Mouse (Mus musculus) thymus, postnatal 10 days (tissue): ENCODE data around the gene Gm17268.

ENCODE experiments used
- DNase-seq, 2 experiments: peaks; one replicate each; pipeline ENCODE4 v3.0.0; 2021; ENCODE audit warnings: low spot score in 2 of 2

Gm17268 gene

GRCm38 (mm10) chr11:82038535-82038934 lies at the start of gene Gm17268:
Gm17268 (minus strand) TSS chr11:82038562.
- no peak for DNase-seq

DNA sequence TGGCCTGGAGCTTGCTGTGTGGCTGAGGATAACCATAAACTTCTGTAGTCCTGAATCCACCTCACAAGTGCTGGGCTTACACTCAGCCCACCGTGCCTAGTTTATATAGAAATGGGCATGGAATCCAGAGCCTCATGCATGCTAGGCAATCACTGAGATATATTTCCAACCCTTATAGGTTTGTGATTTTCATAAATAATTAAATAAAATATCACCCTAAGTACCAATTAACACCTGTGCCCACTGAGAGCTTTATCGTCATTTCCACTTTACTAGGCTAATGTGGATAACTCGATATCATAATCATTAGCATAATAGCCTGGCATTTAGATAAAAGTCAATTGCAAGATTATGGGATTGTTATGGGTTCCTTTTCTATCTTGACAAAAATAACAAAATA lies 46.0 kb upstream of the Gm17268 start:
- no peak for DNase-seq

DNA sequence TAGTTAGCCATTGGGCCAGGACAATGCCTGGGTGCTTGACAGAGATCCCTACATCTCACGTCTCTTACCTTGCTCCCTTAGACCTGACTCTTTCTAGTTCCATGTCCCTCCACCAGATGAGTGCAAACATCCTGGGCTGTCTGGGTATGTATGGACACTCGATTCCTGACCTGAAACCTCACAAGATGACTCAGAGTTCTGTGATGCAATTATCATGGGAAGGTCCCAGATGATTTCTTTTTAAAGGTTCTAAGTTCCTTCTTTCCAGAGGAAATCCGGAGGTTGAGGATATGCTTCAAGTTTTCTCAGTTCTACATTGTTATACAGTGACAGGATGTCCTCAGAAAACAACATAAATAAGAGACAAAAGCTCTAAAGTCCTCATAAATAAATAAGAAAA lies 42.5 kb upstream of the Gm17268 start:
- DNase-seq = no peak

DNA sequence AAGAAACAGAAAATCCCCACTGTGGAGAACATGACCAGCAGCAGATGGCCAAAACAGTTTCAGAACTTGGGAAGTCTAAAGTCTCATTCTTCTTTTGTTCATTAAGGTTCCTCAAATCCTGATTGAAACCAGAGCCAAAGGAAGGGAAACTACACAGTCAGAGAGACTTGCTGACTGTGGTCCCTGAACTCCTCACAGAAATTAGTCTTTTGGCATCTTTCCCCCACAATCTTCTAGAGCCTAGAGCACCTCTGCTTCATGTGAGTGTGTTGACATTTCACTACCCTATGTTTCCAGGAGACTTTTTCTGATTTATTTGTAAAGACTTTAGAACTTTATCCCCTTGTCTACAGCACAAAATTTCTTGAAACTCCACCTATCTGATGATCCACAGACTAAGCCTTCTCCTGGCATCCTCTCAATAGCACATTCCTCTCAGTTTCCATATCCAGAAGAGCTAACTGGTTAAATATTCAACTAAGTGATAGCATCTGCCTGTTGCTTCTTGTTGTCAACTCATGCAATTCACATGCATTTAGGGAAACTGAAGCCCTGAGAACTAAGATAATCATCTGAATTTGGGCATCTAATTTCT lies 39.9 kb upstream of the Gm17268 start:
- no peak for DNase-seq

DNA sequence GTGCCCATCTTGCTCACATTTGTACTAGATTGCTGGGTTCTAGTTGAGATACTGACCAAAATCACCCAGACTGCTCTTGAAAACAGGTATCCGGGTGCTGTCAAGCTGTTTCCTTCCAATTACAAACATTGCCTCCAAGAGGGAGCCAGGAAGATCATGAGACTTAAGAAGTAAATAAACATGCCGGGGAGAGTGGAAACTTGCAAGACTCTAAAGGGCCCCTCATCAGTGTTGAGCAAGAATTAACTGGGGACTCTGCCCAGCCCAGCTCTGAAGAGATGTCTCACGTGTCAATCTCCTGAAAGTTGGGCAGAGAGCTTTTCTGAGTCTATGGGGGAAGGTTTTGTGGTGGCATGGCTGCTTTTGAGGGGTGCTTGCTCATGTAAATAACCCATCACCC lies 38.7 kb upstream of the Gm17268 start:
- DNase-seq = no peak

- no peak for DNase-seq
Observed at GRCm38 (mm10) chr11:82073686-82074085, 35.3 kb upstream of the Gm17268 start.

DNA sequence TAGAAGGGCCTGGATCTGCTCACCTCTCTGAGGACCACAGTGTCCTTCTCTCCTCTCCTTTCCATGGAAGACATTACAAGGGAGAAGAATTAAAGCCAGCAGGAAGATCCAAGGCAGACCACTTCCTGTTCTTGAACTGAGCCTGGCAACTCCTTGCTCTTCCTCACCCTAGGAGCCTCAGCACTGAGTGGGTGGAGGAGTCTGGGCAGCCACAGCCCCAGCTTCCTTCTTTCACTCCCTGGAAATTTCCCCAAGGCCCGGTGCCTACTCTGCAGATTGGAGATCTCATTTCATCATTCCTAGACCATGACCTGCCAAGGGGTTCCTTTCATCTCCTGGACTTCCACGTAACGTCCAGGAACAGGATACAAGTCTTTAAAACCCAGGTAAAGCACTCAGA lies 34.6 kb upstream of the Gm17268 start:
- no peak for DNase-seq

GRCm38 (mm10) chr11:82072374-82072773 lies 34.0 kb upstream of the Gm17268 start:
- no peak for DNase-seq

GRCm38 (mm10) chr11:82071076-82071475 lies 32.7 kb upstream of the Gm17268 start:
- DNase-seq = no peak

DNA sequence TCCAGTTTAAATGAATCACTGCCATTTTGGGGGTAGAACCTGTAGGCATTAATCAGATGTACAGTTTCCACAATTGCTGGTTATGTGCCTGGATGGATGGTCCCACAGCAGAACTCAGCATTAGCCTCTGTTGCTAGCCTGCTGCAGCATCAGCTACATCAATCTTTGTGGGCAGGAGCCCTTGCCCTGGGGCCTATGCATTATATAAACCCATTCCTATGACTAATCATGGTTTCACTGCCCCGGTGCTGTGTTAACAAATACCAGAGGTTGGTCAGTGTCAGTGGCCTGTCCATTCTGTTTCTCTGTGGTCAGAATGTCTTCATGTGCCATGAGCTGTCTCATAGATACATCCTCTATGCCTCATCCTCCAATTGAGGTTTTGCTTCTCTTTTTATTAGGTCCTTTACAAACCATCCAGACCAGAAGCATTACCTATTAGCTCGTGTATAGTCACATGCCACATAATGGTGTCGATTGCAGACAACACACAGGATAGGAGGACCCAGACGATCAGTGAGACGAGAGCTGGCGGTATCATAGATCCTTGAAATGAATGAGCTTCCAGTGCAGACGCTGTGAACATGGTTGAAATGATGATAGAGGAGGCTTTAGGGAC lies 28.7 kb upstream of the Gm17268 start:
- DNase-seq = no peak

GRCm38 (mm10) chr11:82063454-82063853 lies 25.1 kb upstream of the Gm17268 start:
- DNase-seq = no peak

DNA sequence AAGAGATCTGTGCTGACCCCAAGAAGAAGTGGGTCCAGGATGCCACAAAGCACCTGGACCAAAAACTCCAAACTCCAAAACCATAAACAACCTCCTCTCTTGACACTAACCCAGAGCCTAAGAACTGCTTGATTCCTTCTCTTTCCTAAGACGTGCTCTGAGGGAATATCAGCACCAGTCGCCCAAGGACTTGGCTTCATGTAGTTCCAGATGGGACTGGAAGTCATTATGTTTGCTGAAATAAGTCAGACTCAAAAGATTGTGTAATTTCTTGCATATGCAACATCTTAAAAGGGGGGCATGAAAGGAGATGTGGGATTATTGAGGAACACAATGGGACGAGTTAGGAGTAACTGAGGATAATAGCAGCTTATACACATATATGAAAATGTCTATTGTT lies 23.9 kb upstream of the Gm17268 start:
- no peak for DNase-seq

- no peak for DNase-seq
Observed at GRCm38 (mm10) chr11:82057646-82058045, 19.3 kb upstream of the Gm17268 start, which contains the start of gene Ccl11. Ccl11 (plus strand) TSS chr11:82057823.

GRCm38 (mm10) chr11:82053849-82054248 lies 15.5 kb upstream of the Gm17268 start:
- DNase-seq = no peak

DNA sequence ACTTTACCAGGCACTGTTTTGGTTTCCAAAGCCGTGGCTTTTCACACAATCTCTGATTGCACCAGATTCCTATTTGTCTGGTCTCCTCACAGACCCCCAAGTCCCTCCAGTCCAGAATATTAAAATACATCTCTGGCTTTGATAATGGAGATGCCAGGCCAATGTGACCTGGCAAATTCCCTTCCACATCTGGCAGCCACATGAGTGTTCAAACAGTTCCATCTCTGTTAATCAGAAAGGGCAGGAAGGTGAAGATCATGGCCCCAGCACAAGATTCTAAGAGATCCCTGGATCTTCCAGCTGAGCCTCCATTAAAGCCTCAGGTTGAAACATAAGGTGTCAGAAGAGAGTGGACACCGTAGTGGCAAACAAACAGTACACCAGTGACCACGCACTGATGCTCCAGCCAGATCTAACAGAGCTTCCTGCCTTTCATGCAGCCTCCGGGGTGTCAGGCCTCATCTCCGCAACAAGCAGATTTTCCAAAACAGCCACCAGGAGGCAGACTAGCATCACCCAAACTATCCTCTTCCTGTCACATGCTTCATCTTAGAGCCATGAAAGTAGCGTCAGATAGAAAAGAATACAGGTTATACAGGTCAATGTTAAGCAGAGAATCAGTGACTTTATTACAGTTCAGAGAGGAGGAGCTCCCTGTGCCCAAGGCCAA lies 9.5 kb upstream of the Gm17268 start:
- DNase-seq = peak; percentile 13 to 50

DNA sequence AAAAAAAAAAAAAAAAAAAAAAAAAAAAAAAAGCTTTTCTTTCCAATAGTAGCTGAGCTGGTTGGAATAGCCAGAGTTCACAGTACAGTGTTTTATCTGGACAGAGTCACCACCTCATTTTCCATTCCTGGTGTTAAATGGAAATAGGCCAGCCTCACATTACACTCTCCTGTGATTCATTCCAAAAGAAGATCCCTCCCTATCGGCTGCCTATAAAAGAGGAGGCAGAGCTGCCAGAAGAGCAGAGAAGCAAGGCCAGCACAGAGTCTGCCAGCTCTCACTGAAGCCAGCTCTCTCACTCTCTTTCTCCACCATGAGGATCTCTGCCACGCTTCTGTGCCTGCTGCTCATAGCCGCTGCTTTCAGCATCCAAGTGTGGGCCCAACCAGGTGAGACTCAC lies 7.1 kb upstream of the Gm17268 start, which contains the start of gene Ccl7:
Ccl7 (plus strand) TSS at position 242 of the 400 bp plus-strand sequence.
- DNase-seq = no peak

DNA sequence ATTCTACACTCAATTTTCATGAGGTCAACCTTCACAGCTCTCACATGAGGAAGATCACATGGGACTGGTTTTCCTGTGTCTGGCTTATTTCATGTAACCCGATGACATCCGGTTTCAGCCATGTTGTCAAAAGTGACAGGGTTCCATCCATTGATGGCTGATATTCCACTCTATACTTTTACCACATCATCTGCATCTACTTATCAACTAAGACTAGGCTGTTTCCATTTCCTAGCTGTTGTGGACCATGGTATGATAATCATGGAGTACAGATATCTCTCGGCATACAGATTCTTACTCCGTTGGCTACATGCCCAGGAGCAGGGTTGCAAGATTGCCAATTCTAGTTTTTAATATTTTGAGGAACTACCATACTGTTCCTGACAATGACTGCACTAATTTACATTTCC lies 3.3 kb upstream of the Gm17268 start:
- no peak for DNase-seq

GRCm38 (mm10) chr11:82039132-82039660 lies 834 bp upstream of the Gm17268 start:
- DNase-seq = no peak

- DNase-seq = no peak
Observed at GRCm38 (mm10) chr11:82035857-82036256, 2.5 kb downstream of the Gm17268 start.

- DNase-seq = no peak
Observed at GRCm38 (mm10) chr11:82035356-82035755, 3.0 kb downstream of the Gm17268 start, which contains the start of gene Ccl2. Ccl2 (plus strand) TSS chr11:82035571.

DNA sequence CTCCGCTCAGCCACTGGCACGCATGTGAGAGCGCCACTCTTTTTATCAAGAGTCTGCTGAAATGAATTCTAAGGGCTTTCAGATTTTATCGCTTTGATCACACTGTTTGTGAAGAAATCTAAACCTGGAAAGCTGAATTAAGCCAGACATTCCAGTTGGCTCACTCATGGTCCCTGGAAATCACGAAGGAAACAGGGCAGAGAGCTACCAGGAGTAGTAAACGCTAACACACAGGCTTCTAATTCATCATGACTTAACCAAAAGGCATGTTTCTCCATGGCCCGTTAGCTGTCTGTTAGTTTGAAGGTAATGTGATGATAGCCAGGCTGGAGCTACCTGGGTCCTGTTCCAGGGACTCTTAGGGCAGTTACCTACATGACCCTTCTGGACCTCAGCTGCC lies 3.9 kb downstream of the Gm17268 start:
- no peak for DNase-seq

GRCm38 (mm10) chr11:82032678-82033344 lies 5.6 kb downstream of the Gm17268 start:
- no peak for DNase-seq
